Mouse (Mus musculus) hematopoietic stem cell, adult 5-6 weeks (primary cell): ENCODE measurements around the gene Zfp423. TPM values are rescaled to one million over a fixed set of nuclear protein-coding genes. Genes with fewer than 3 reads are reported as not detected.

Experiments used
- ATAC-seq, 2 experiments: fragments of 125-278 bp in 1 of 2; replicated peaks in 1 of 2; 2 replicates each; pipeline ENCODE4 v1.8.0; 2016 to 2017; ENCODE audit warnings: inconsistent platforms in 2 of 2, mild to moderate bottlenecking in 2 of 2, moderate number of reproducible peaks in 2 of 2, low read depth in 1 of 2, moderate TSS enrichment in 1 of 2; ENCODE audit not compliant: low FRiP score in 2 of 2, poor library complexity in 2 of 2, severe bottlenecking in 2 of 2, insufficient read depth in 1 of 2, low TSS enrichment in 1 of 2
- total RNA-seq: library from RNA; stranded (forward); fragments of 172-1452, 232-1000 nt; gene quantifications from 2 replicates; pipeline ENCODE4 v1.2.3, GENCODE M21; 2017

The Zfp423 gene
- total RNA-seq, 1 experiment from 2014 or later = not detected

DNA sequence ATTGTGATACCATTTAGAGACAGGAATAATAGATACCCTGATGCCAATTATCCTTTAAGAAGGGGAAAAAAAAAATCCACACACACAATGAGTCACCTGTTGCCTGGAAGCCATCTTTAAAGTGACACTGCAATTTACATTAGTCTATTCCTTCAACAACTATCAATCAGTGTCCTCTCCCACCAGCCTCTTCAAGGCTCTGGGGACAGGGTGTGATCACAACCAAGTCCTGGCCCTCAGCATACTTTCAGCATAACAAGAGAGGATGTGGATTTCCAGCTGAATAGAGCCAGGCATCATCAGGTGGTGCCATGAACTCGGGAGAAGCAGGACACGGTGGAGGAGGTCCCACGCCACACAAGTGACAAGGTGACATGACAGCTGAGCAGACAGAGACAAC is 156.8 kb downstream of the Zfp423 start:
- no peak for ATAC-seq

- no peak for ATAC-seq
These were observed 159.3 kb downstream of the Zfp423 start for GRCm38 (mm10) chr8:87800121-87800520.

- ATAC-seq = no peak
These were observed 163.2 kb downstream of the Zfp423 start for GRCm38 (mm10) chr8:87796234-87796633.

- ATAC-seq = no peak
These were observed 164.8 kb downstream of the Zfp423 start for GRCm38 (mm10) chr8:87794639-87795038.

GRCm38 (mm10) chr8:87791103-87791502 is 168.3 kb downstream of the Zfp423 start:
- no peak for ATAC-seq

- ATAC-seq = no peak
These were observed 174.6 kb downstream of the Zfp423 start for GRCm38 (mm10) chr8:87784641-87785439.

GRCm38 (mm10) chr8:87784227-87784626 is 175.2 kb downstream of the Zfp423 start:
- no peak for ATAC-seq

GRCm38 (mm10) chr8:87783198-87783597 is 176.2 kb downstream of the Zfp423 start:
- ATAC-seq = no peak

GRCm38 (mm10) chr8:87777586-87777985 is 181.8 kb downstream of the Zfp423 start:
- no peak for ATAC-seq

DNA sequence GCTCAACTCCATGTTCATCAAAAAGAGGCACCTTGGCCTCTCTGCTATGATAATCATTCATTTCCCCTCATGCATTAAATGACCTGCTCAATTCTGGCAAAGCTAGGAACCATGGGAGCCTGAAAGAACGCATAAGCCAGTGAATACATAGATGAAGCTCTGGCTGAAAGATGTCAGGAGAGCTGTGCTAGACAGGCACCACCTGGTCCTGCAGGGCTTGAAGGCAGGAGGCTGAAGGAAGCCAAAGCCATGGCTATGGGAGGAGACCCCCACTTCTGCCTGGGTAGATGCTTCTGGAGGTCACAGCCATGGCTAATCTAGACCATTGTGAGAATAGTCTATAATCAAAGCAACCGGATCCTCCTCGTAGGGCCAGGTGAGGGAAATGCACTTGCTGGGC is 183.5 kb downstream of the Zfp423 start:
- no peak for ATAC-seq

GRCm38 (mm10) chr8:87774966-87775365 is 184.4 kb downstream of the Zfp423 start:
- no peak for ATAC-seq

DNA sequence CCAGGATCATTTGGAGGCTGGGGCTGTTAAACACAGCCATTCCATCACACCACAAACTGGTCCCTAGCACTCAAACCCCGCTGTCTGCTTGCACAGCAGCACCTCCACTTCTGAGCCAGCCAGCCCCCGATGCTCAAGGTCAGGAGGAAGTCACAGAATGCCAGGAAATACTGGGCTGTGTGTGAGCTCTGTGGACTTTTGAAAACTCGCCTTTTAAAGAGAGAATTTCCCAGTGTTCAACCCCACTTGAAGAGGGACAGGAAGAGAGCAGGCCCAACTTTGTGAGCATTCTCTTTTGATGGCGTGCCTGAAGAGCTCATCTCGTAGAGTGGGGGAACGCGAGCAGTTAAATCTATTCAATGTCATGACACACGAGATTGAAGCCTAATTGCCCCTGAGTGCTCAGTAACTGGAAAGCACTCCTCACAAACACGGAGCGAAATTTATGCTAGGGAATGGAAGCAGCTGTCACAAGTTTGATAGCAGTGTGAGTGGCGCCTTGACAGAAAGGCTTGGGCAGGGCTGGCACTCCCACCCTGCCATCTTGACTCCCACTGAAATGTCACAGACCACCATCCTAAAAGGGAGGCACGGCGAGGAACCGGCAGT is 186.4 kb downstream of the Zfp423 start:
- ATAC-seq = no peak

DNA sequence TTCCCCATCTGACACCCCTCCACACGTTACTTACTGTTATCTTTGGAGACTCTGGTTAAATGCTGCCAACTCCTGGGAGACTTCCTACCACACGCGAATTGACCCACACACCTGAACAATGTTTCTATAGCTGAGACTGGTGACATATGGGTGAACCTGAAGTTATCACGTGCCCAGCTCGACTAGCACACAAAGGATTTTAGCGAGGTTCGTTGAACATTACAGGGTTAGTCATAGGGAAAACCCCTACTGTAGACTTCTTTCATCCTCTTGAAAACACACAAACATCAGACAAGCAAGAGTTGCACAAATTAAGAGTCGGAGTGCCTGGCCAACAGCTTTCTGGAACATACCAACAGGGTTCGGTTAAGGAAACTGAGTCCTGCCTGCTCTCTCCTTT is 191.5 kb downstream of the Zfp423 start:
- no peak for ATAC-seq

DNA sequence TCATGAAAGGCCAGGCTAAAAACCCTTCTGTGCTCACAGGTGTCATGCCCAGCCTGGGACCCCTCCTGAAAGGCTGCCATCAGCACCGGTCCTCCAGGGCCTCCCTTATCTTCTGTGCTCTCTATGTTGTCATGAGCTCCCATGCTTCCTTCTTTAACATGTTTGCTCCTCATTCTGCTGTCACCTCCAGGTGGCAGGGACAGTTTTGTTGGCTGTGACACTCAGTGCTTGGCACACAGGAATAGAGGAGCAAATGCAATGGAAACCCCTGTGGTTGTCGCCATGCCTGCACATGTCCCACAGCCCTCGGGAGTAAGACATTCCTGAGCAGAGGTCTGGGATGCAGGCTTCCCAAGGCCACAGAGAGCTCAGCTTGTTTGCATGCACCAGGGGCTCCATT is 194.1 kb downstream of the Zfp423 start:
- ATAC-seq = no peak

GRCm38 (mm10) chr8:87758750-87759149 is 200.6 kb downstream of the Zfp423 start:
- no peak for ATAC-seq

DNA sequence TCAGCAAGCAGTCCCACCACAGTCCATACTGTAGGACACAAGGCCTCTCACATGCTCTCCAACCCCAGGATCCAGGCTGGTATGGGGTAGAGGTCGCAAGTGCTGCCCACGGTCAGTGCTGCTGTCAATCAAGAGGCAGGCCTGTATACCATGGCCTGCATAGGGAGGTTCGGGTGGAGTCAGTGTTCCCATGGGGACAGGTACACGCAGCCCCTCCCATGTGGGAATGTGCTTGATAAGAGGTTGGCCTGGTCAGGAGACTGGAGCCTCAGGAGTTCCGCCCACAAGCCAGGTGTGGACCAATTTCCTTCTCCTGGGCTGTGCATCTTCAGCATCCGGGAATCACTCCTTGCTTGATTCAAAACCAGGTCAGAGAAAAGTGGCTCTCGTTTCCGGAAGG is 204.5 kb downstream of the Zfp423 start:
- ATAC-seq = no peak

GRCm38 (mm10) chr8:87753636-87754035 is 205.8 kb downstream of the Zfp423 start:
- no peak for ATAC-seq

DNA sequence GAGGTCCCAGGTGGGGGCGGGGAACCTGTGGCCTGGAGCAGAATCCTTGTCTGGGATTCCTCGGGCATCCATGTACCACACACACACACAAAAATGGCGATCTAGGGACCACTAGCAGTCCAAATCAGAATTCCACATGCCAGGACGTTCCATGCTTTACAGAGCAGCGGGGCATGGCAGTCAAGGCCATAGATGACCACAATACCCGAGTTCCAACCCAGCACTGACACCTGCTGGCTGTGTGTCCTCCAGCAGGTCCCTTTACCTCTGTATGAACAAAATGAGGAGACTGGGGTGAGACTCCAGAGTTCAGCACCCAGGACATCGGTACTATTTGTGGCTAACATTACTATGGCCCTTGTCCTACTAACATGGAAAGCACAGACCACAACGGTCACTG is 206.2 kb downstream of the Zfp423 start:
- no peak for ATAC-seq

DNA sequence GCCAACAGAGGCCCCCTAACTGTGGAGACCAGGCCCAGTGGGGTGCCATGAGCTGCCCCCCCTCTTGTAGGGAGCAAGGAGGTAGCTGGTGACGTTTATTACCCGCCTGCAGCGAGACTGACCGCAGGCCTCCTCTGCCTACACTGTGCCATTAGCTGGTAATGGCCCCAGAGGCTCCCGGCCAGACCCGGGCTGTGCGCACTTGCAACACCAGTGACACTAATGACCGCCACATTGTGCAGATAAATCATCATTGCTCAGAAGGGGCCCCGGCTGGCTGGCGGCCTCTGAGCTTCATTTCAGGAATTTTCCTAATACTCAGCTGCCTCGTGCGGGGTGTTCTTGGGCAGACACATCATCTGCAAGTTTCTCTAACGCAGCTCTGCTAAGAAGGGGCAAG is 206.7 kb downstream of the Zfp423 start:
- no peak for ATAC-seq
